Mouse (Mus musculus): ENCODE data around the gene Mepe. TPM values are rescaled to one million over a fixed set of nuclear protein-coding genes. Genes with fewer than 3 reads are reported as not detected.
A peak's percentile ranks its signal among the peaks of the same experiment; 100 is the strongest.

Gene Mepe
- polyA plus RNA-seq, 1 experiment from 2014 or later, result not detected

DNA sequence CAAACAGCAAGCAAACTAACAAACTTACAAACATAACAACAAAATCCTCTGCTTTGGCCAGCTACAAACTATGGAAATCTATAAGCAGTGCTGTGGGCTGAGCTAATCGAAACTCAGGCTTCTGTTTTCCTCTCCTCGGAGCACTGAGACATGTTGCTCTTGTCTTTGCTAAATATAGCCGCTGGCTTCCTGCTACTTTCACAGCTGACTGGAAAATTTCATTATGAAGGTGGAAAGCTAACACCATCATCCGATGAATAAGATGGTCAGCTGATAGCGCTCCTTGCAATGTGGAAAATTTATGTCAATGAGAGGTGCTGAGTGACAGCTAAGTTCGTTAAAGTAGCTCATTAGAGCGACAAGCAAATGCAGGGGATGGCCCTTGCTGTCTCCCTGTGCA is 33.5 kb downstream of the Mepe start:
- Histone ChIP-seq H3K36me3 (no peaks in the 10 kb centered on the region), H3K4me1 (replicated peaks) (no peaks in the 10 kb centered on the region), H3K9ac (no peak overlapping the region), H3K9me3 (no peaks in the 10 kb centered on the region), H3K27me3 (no peaks in the 10 kb centered on the region), H3K27ac (replicated peaks) (no peak overlapping the region), H3K4me3 (no peak overlapping the region), H3K4me2 (no peak overlapping the region)
- ATAC-seq (ENCODE audit: low read depth), result no peak
- 68% methylated on average over 7 of the region's 7 CpGs for WGBS

DNA sequence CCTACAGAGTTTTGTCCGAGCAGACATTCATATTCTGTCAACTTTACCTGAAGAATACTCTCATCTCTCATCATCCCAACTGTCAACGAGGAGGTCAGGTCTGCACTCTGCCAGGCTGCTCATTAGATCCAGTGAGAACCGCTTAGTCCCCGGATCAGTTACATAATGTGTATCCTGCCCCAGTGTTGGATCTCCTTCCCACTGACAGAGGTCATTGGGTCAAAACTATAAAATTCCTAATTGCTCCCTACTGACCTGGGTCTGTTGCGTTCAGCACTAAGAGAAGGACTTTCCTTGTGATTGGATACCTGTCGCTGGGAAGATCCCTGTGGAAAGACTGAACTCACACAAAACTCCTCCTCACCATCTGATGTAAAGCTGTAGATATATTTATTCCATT is 34.1 kb downstream of the Mepe start:
- Histone ChIP-seq H3K36me3 (no peaks in the 10 kb centered on the region), H3K4me1 (replicated peaks) (no peaks in the 10 kb centered on the region), H3K9ac (no peak overlapping the region), H3K4me3 (no peak overlapping the region), H3K27me3 (no peaks in the 10 kb centered on the region), H3K9me3 (no peaks in the 10 kb centered on the region), H3K27ac (replicated peaks) (no peak overlapping the region), H3K4me2 (no peak overlapping the region)
- WGBS, result 48% methylated on average over 6 of the region's 6 CpGs
- no peak for ATAC-seq (ENCODE audit: low read depth)

DNA sequence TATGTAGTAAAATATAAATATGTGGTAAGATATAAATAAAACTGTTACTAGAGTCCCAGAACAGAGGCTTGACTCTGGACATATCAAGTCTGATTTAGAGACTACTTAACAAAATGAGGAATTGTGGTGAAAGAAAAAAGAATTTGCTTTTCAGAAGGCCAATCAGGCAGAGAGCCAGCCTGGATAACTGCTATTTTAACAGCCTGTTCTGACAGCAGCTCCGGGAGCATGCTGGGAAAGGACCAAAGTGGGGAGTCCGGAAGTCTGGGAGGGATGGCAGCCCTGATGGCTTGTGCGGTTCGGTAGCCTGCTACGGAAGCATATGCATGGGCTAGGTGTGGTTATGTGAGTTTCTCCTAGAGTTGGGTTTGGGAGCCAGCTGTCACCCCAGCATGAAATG is 45.5 kb downstream of the Mepe start:
- ATAC-seq (ENCODE audit: low read depth), result no peak
- H3K36me3 ChIP-seq, result no peaks in the 10 kb centered on the region

DNA sequence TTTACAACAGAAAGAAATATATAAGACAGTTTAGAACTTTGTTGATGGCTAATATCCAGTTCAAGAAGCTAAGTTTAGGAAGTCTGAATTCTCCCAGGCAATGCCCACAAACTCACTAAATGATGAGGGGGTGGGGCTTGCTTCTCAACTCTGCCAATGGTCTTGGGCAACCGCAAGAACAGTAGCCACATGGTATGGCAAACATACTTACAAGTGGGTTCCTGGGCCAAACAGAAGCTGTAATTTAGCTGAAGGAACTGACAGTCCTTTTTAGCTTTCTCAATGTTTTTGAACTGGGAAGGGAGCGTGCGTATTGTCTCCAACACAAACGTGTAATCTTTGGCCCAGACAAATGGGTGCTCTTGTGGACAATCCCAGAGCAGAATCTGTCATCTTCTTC is 46.2 kb downstream of the Mepe start:
- Histone ChIP-seq H3K4me3 (no peak overlapping the region), H3K4me1 (replicated peaks) (no peaks in the 10 kb centered on the region; the same call in 1 of the 2 replicates), H3K27ac (replicated peaks) (no peak overlapping the region), H3K9ac (no peak overlapping the region), H3K9me3 (no peaks in the 10 kb centered on the region), H3K36me3 (no peaks in the 10 kb centered on the region), H3K27me3 (no peaks in the 10 kb centered on the region), H3K4me2 (no peak overlapping the region)
- WGBS, result 91% methylated on average over 4 of the region's 4 CpGs
- no peak for ATAC-seq (ENCODE audit: low read depth)

More for the DNA sequence above, 45.5 kb downstream of the Mepe start:
- no peak overlapping the region for H3K4me2 ChIP-seq
- 92% methylated on average over 5 of the region's 5 CpGs for WGBS
- no peak overlapping the region for H3K9ac ChIP-seq
- no peaks in the 10 kb centered on the region; the same call in 1 of the 2 replicates for H3K4me1 ChIP-seq (replicated peaks)
- no peak overlapping the region for H3K4me3 ChIP-seq
- H3K27ac ChIP-seq (replicated peaks), result no peak overlapping the region
- no peaks in the 10 kb centered on the region for H3K27me3 ChIP-seq
- H3K9me3 ChIP-seq, result no peaks in the 10 kb centered on the region

DNA sequence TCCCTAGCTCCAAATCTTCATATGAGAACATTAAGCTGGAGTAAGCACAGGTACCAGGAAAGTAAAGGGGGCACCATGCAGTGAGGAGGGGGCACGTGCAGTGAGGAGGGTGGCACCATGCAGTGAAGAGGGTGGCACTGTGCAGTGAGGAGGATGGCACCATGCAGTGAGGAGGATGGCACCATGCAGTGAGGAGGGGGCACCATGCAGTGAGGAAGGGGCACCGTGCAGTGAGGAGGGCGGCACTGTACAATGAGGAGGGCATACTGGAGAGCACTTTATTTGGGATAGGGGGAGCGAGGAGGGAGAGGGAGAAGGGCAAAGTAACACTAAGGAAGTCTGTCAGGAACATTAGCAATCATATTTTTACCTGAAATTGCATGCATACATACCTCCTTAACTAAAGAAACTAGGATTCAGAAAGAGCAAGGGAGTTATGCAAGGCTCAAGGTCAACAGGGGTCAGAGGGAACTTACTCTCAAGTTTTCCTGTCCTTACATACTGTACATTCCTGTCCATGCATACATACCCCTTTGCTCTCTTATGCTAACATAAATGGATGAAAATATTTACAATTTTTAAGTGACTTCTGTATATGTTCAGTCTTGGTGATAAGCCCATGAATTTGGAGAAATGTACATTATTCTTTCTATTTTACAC is 48.6 kb downstream of the Mepe start:
- ATAC-seq (ENCODE audit: low read depth), result no peak
- Histone ChIP-seq H3K4me1 (replicated peaks) (no peaks in the 10 kb centered on the region; the same call in 1 of the 2 replicates), H3K27me3 (no peaks in the 10 kb centered on the region), H3K9ac (no peak overlapping the region), H3K27ac (replicated peaks) (no peak overlapping the region), H3K4me3 (no peak overlapping the region), H3K9me3 (no peaks in the 10 kb centered on the region), H3K36me3 (no peaks in the 10 kb centered on the region), H3K4me2 (no peak overlapping the region)
- WGBS, result 83% methylated on average over 4 of the region's 4 CpGs

DNA sequence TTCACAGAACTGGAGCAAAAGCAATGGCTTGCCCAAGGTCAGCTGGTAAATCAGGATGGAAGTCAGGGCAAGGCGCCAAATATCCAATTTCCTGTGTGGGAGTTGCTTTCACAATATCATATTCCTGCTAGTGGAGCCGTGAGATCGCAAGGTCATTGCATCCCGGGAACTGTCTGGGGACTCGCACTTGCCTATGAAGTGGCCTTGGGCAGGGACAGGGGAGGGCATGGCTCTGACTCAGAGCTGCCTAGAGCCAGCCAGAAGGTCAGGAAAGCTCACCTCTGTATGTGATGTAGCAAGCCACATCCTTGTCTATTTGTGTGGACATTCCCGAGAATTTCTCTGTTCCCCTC is 49.2 kb downstream of the Mepe start:
- Histone ChIP-seq H3K27ac (replicated peaks) (no peak overlapping the region), H3K4me3 (no peak overlapping the region), H3K9me3 (no peaks in the 10 kb centered on the region), H3K27me3 (no peaks in the 10 kb centered on the region), H3K4me2 (no peak overlapping the region), H3K9ac (no peak overlapping the region), H3K4me1 (replicated peaks) (no peaks in the 10 kb centered on the region; the same call in 1 of the 2 replicates), H3K36me3 (no peaks in the 10 kb centered on the region)
- ATAC-seq (ENCODE audit: low read depth), result no peak
- 81% methylated on average over 6 of the region's 6 CpGs for WGBS

DNA sequence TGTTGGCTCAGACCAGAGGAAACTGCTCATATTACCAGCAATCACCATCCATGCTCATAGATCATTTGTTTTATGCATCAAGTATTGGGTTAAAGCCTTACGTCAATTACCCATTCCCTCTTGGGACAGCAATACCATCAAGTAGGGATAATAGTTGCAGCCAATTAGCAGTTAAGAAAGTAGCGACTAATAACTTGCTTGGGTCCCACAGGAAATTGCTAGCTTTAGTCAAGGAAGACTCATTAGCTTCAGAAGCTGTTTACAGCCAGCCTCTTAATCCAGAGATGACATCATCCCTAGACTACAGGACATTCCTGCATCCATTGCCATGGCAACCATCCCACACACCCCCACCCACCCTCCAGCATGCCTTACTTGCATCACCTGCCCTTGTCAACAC is 50.0 kb downstream of the Mepe start:
- ATAC-seq (ENCODE audit: low read depth), result peak; percentile 59
- 53% methylated on average over 2 of the region's 2 CpGs for WGBS

DNA sequence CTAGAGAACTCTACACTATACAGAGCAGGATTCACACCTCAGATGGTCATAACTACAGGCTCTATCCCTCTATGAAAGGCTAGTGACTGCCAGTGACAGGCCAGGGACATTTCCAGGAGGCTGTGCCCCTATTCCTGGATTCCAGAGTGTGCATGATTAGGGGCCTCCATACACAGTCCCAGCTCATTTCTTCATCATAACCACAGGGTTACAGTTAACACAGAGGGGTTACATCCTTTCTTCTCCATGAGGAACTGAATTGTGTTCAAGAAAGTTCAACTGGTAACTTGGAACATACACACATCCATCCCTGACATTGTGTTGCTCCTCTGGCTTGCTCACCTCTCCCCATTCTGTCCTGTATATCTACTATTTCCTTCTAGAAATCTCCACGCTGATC is 51.8 kb downstream of the Mepe start:
- no peak for ATAC-seq (ENCODE audit: low read depth)
- whole genome bisulfite sequencing, result 85% methylated on average over 1 of the region's 1 CpGs
- Histone ChIP-seq H3K36me3 (no peaks in the 10 kb centered on the region), H3K9me3 (no peaks in the 10 kb centered on the region), H3K27me3 (no peaks in the 10 kb centered on the region), H3K4me3 (no peak overlapping the region), H3K4me1 (replicated peaks) (no peaks in the 10 kb centered on the region; the same call in 1 of the 2 replicates), H3K4me2 (no peak overlapping the region), H3K9ac (no peak overlapping the region), H3K27ac (replicated peaks) (no peak overlapping the region)

More for the DNA sequence above, 50.0 kb downstream of the Mepe start:
- H3K9ac ChIP-seq, result no peak overlapping the region
- no peaks in the 10 kb centered on the region for H3K27me3 ChIP-seq
- H3K36me3 ChIP-seq, result no peaks in the 10 kb centered on the region
- no peaks in the 10 kb centered on the region; the same call in 1 of the 2 replicates for H3K4me1 ChIP-seq (replicated peaks)
- H3K9me3 ChIP-seq, result no peaks in the 10 kb centered on the region
- no peak overlapping the region for H3K4me3 ChIP-seq
- H3K4me2 ChIP-seq, result no peak overlapping the region
- no peak overlapping the region for H3K27ac ChIP-seq (replicated peaks)

DNA sequence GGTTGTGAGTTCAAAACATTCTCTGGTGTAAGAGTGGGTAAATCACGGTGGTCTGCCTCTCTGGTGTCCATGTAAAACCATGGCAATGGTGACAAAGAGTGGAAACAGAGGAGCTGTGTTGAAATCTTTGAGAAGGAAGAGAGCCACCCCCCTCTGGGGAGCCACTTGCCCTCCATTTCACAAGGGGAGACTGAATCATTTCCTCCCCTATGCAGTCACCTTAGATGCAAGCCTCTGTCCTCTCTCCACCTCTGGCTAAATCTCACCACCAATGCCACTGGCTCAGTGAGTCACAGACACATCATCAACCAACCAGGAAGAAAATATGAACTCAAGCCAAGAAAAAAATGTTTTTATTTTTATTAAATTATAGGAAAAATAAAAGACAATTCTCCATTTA is 55.4 kb downstream of the Mepe start:
- Histone ChIP-seq H3K9ac (no peak overlapping the region), H3K9me3 (no peaks in the 10 kb centered on the region), H3K27ac (replicated peaks) (no peak overlapping the region), H3K36me3 (no peaks in the 10 kb centered on the region), H3K4me1 (replicated peaks) (no peaks in the 10 kb centered on the region), H3K4me2 (no peak overlapping the region), H3K4me3 (no peak overlapping the region), H3K27me3 (no peaks in the 10 kb centered on the region)
- ATAC-seq (ENCODE audit: low read depth), result no peak
- WGBS, result 79% methylated on average over 1 of the region's 1 CpGs

DNA sequence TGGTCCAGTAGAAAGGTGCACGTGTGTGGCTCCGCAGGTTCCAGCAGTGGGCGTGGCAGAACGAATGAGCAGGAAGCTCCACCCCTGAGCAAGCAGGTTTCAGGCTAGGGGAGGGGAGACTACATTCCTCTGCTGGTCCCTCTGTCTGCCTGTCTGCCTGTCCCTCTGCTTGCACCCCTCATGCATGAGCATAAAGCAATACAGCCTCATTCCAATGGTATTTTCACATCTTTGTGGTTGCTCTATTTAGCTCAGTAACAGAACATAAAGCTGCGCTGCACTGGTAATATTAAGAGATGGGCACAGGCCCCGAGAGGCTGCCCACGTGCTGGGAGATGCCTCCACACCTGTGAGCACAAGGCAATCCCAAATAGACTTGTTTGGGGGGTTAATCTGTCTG is 56.5 kb downstream of the Mepe start:
- H3K27ac ChIP-seq (replicated peaks), result no peak overlapping the region
- H3K9ac ChIP-seq, result no peak overlapping the region
- H3K4me2 ChIP-seq, result no peak overlapping the region
- no peak overlapping the region for H3K4me3 ChIP-seq
- ATAC-seq (ENCODE audit: low read depth), result no peak
- WGBS, result 64% methylated on average over 4 of the region's 7 CpGs
- no peaks in the 10 kb centered on the region for H3K9me3 ChIP-seq
- no peaks in the 10 kb centered on the region for H3K4me1 ChIP-seq (replicated peaks)
- no peaks in the 10 kb centered on the region for H3K36me3 ChIP-seq
- no peaks in the 10 kb centered on the region for H3K27me3 ChIP-seq

DNA sequence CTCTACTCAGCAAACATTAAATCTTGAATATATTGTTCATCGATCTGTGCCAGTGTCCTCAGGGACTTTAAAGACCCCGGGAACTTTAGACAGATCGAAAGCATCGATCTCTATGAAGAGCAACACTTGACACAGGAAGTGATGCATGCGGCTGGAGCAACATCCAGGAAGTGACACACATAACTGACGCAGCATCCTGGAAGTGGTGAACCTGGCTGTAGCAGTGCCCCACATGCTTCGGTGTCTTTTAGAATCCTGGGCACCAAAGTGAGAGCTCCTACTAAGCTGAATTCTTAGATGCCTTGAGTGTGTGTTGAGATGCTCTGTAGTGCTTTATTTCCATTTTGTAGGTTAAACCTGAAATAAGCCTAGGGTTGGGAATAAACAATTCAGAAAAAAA is 59.4 kb downstream of the Mepe start:
- Histone ChIP-seq H3K4me3 (no peak overlapping the region), H3K9ac (no peak overlapping the region), H3K4me1 (replicated peaks) (no peaks in the 10 kb centered on the region), H3K4me2 (no peak overlapping the region), H3K27ac (replicated peaks) (no peak overlapping the region), H3K9me3 (no peaks in the 10 kb centered on the region), H3K27me3 (no peaks in the 10 kb centered on the region), H3K36me3 (no peaks in the 10 kb centered on the region)
- no peak for ATAC-seq (ENCODE audit: low read depth)
- WGBS, result 82% methylated on average over 7 of the region's 7 CpGs

DNA sequence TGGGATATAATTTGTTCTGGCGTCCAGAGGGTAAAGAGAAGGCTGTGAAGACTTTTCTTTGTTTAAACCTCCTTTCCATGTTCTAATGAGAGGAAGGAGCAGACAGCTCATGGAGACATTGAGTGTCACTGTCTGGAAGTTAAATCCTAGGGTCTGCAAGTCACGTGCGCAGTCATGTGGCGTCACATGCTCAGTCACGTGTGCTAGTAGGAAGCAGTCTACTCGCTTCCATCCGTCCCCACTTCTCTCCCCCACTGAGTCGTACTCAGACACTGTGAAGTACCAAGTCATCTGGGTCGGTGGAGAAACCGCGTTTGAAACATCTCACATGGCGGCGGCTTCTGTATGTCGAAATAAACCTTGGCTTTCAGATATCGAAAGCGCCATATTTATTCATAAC is 60.4 kb downstream of the Mepe start:
- Histone ChIP-seq H3K27ac (replicated peaks) (no peak overlapping the region), H3K27me3 (no peaks in the 10 kb centered on the region), H3K4me2 (no peak overlapping the region), H3K4me3 (no peak overlapping the region), H3K4me1 (replicated peaks) (no peaks in the 10 kb centered on the region), H3K36me3 (no peaks in the 10 kb centered on the region), H3K9ac (no peak overlapping the region), H3K9me3 (no peaks in the 10 kb centered on the region)
- ATAC-seq (ENCODE audit: low read depth), result no peak
- 83% methylated on average over 16 of the region's 16 CpGs for WGBS

DNA sequence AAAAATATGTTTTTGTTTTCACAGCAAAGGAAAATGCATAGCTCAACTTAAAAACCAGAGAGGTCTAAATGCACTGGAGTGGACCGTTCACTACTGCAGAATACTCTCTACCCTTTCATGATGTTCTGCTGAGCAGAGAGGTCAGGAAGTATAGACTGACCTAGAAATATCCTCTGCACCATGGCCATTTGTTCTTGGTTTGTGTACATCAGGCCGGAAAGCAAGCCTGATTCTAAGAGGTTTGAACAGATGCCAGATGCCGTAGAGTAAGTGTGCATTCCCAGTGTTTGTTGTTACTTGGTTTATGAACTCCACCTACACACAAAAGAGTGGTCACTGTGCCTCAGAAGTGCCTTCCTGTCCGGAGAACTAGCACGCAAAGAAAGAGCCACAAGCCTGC is 61.8 kb downstream of the Mepe start:
- H3K9me3 ChIP-seq, result no peaks in the 10 kb centered on the region
- no peak overlapping the region for H3K9ac ChIP-seq
- H3K36me3 ChIP-seq, result no peaks in the 10 kb centered on the region
- WGBS, result 72% methylated on average over 5 of the region's 5 CpGs
- no peak overlapping the region for H3K4me3 ChIP-seq
- ATAC-seq (ENCODE audit: low read depth), result no peak
- H3K27ac ChIP-seq (replicated peaks), result no peak overlapping the region
- H3K4me2 ChIP-seq, result no peak overlapping the region
- H3K27me3 ChIP-seq, result no peaks in the 10 kb centered on the region
- no peaks in the 10 kb centered on the region for H3K4me1 ChIP-seq (replicated peaks)
